Mouse (Mus musculus) forebrain, embryonic 13.5 days (tissue): ENCODE measurements at regions not wholly inside any gene's neighbourhood (a gene's known extent, or its start where the extent isn't known, plus 50 kb on each side); places are given as distances from the start of the nearest gene placed in this dataset.
A peak's percentile ranks its signal among the peaks of the same experiment; 100 is the strongest.

ENCODE experiments used
- ATAC-seq: fragments of 200-750 bp; cut with Nextera tagmentation; 2 replicates; pipeline ENCODE4 v1.8.0; 2017
- H3K27ac ChIP-seq: fragments of 300-500 bp; sonication (generic); 2 replicates; pipeline ENCODE4 v1.5.1; 2015; ENCODE audit warnings: inconsistent platforms, mild to moderate bottlenecking, moderate library complexity
- H3K27me3 ChIP-seq: fragments of 300-500 bp; sonication (generic); 2 replicates; pipeline ENCODE4 v1.6.1; 2015; ENCODE audit warnings: mild to moderate bottlenecking, inconsistent platforms
- H3K36me3 ChIP-seq: fragments of 300-500 bp; sonication (generic); 2 replicates; pipeline ENCODE4 v1.6.1; 2015; ENCODE audit warnings: mild to moderate bottlenecking, inconsistent platforms; ENCODE audit not compliant: poor library complexity, severe bottlenecking
- H3K4me1 ChIP-seq: fragments of 300-500 bp; sonication (generic); 2 replicates; pipeline ENCODE4 v1.6.1; 2015; ENCODE audit warnings: inconsistent platforms
- H3K4me2 ChIP-seq: fragments of 300-500 bp; sonication (generic); 2 replicates; pipeline ENCODE4 v1.6.1; 2015; ENCODE audit warnings: inconsistent platforms, mild to moderate bottlenecking, moderate library complexity
- H3K4me3 ChIP-seq: fragments of 300-500 bp; sonication (generic); 2 replicates; pipeline ENCODE4 v1.5.1; 2015; ENCODE audit warnings: mild to moderate bottlenecking, inconsistent platforms
- H3K9ac ChIP-seq: fragments of 300-500 bp; sonication (generic); 2 replicates; pipeline ENCODE4 v1.6.1; 2015; ENCODE audit warnings: mild to moderate bottlenecking, inconsistent platforms
- H3K9me3 ChIP-seq: fragments of 300-500 bp; sonication (generic); replicated peaks from 2 replicates; pipeline ENCODE4 v1.6.1; 2016; ENCODE audit warnings: inconsistent platforms
- WGBS: fragments of 180-500 bp; shearing (Covaris S2); methylation state at CpG from one replicate; pipeline ENCODE4 v1.1.7; 2015; 5-methylcytosine and 5-hydroxymethylcytosine counted together

GRCm38 (mm10) chr8:96174996-96175395 lies 286.6 kb upstream of the Got2 start:
- 0 out of 2 replicates have a peak, but pooled peaks cover 10% of the 10 kb centered on the region for H3K4me1 ChIP-seq
- H3K4me2 ChIP-seq: no peak overlapping the region
- no peak overlapping the region for H3K9ac ChIP-seq
- H3K36me3 ChIP-seq: no peaks in the 10 kb centered on the region
- H3K4me3 ChIP-seq: no peak overlapping the region
- no peak overlapping the region for H3K27ac ChIP-seq
- 63% methylated on average over 5 of the region's 5 CpGs for WGBS
- ATAC-seq: peak; percentile 88
- H3K9me3 ChIP-seq: peaks cover 3% of the 10 kb centered on the region; the same call in 1 of the 2 replicates
- no peaks in the 10 kb centered on the region for H3K27me3 ChIP-seq

GRCm38 (mm10) chr8:96164933-96165332 lies 276.6 kb upstream of the Got2 start:
- Histone ChIP-seq H3K4me1 (no peaks in the 10 kb centered on the region), H3K27me3 (no peaks in the 10 kb centered on the region), H3K4me3 (no peak overlapping the region), H3K9ac (no peak overlapping the region), H3K9me3 (no peaks in the 10 kb centered on the region), H3K27ac (no peak overlapping the region), H3K36me3 (no peaks in the 10 kb centered on the region), H3K4me2 (no peak overlapping the region)
- no peak for ATAC-seq
- WGBS: 97% methylated on average over 8 of the region's 8 CpGs

- Histone ChIP-seq H3K4me2 (no peak overlapping the region), H3K9ac (no peak overlapping the region), H3K36me3 (no peaks in the 10 kb centered on the region), H3K27me3 (no peaks in the 10 kb centered on the region), H3K27ac (no peak overlapping the region), H3K4me1 (no peaks in the 10 kb centered on the region), H3K4me3 (no peak overlapping the region), H3K9me3 (no peaks in the 10 kb centered on the region)
- WGBS: 56% methylated on average over 6 of the region's 6 CpGs
- ATAC-seq: peak; percentile 72
Measured at GRCm38 (mm10) chr8:96159899-96160298, 271.6 kb upstream of the Got2 start.

- WGBS: 46% methylated on average over 12 of the region's 12 CpGs
- H3K27me3 ChIP-seq: no peaks in the 10 kb centered on the region
- no peak overlapping the region for H3K9ac ChIP-seq
- no peaks in the 10 kb centered on the region for H3K4me1 ChIP-seq
- no peaks in the 10 kb centered on the region for H3K36me3 ChIP-seq
- no peak overlapping the region for H3K27ac ChIP-seq
- no peaks in the 10 kb centered on the region for H3K9me3 ChIP-seq
- ATAC-seq: no peak
- no peak overlapping the region for H3K4me3 ChIP-seq
- no peak overlapping the region for H3K4me2 ChIP-seq
Measured at GRCm38 (mm10) chr8:96152496-96153250, 264.3 kb upstream of the Got2 start.

- WGBS: 84% methylated on average over 10 of the region's 10 CpGs
- H3K4me2 ChIP-seq: no peak overlapping the region
- ATAC-seq: no peak
- H3K9me3 ChIP-seq: no peaks in the 10 kb centered on the region
- no peak overlapping the region for H3K4me3 ChIP-seq
- no peaks in the 10 kb centered on the region for H3K36me3 ChIP-seq
- H3K27ac ChIP-seq: no peak overlapping the region
- H3K27me3 ChIP-seq: no peaks in the 10 kb centered on the region
- H3K9ac ChIP-seq: no peak overlapping the region
- H3K4me1 ChIP-seq: no peaks in the 10 kb centered on the region
Measured at GRCm38 (mm10) chr8:96152056-96152455, 263.7 kb upstream of the Got2 start.

GRCm38 (mm10) chr8:96151065-96151472 lies 262.7 kb upstream of the Got2 start:
- Histone ChIP-seq H3K4me2 (no peak overlapping the region), H3K27me3 (no peaks in the 10 kb centered on the region), H3K4me3 (no peak overlapping the region), H3K36me3 (no peaks in the 10 kb centered on the region), H3K9ac (no peak overlapping the region), H3K4me1 (no peaks in the 10 kb centered on the region), H3K27ac (no peak overlapping the region), H3K9me3 (no peaks in the 10 kb centered on the region)
- no peak for ATAC-seq
- 83% methylated on average over 16 of the region's 16 CpGs for WGBS

GRCm38 (mm10) chr8:96132183-96132582 lies 243.8 kb upstream of the Got2 start:
- WGBS: 28% methylated on average over 5 of the region's 5 CpGs
- Histone ChIP-seq H3K4me2 (no peak overlapping the region), H3K9me3 (no peaks in the 10 kb centered on the region), H3K27ac (no peak overlapping the region), H3K4me3 (no peak overlapping the region), H3K4me1 (no peaks in the 10 kb centered on the region), H3K36me3 (no peaks in the 10 kb centered on the region), H3K9ac (no peak overlapping the region), H3K27me3 (no peaks in the 10 kb centered on the region)
- ATAC-seq: no peak

- Histone ChIP-seq H3K27me3 (no peaks in the 10 kb centered on the region), H3K36me3 (no peaks in the 10 kb centered on the region), H3K9me3 (no peaks in the 10 kb centered on the region), H3K27ac (no peak overlapping the region), H3K4me1 (no peaks in the 10 kb centered on the region), H3K9ac (no peak overlapping the region), H3K4me3 (no peak overlapping the region), H3K4me2 (no peak overlapping the region)
- no peak for ATAC-seq
- 82% methylated on average over 2 of the region's 2 CpGs for whole genome bisulfite sequencing
Measured at GRCm38 (mm10) chr8:96128329-96128728, 240.0 kb upstream of the Got2 start.

GRCm38 (mm10) chr8:96100817-96101216 lies 212.5 kb upstream of the Got2 start:
- Histone ChIP-seq H3K9ac (no peak overlapping the region), H3K36me3 (no peaks in the 10 kb centered on the region), H3K27me3 (no peaks in the 10 kb centered on the region), H3K4me3 (no peak overlapping the region), H3K4me2 (no peak overlapping the region), H3K9me3 (no peaks in the 10 kb centered on the region), H3K27ac (no peak overlapping the region), H3K4me1 (peaks cover 5% of the 10 kb centered on the region; the same call in 1 of the 2 replicates)
- no peak for ATAC-seq
- WGBS: 84% methylated on average over 5 of the region's 5 CpGs

GRCm38 (mm10) chr8:96092931-96093330 lies 204.6 kb upstream of the Got2 start:
- H3K9ac ChIP-seq: no peak overlapping the region
- no peaks in the 10 kb centered on the region for H3K36me3 ChIP-seq
- no peaks in the 10 kb centered on the region for H3K4me1 ChIP-seq
- no peaks in the 10 kb centered on the region for H3K27me3 ChIP-seq
- H3K4me2 ChIP-seq: no peak overlapping the region
- ATAC-seq: no peak
- no peaks in the 10 kb centered on the region for H3K9me3 ChIP-seq
- H3K27ac ChIP-seq: no peak overlapping the region
- WGBS: 97% methylated on average over 3 of the region's 3 CpGs
- no peak overlapping the region for H3K4me3 ChIP-seq

- Histone ChIP-seq H3K9me3 (no peaks in the 10 kb centered on the region), H3K4me1 (no peaks in the 10 kb centered on the region), H3K4me3 (no peak overlapping the region), H3K36me3 (no peaks in the 10 kb centered on the region), H3K4me2 (no peak overlapping the region), H3K9ac (no peak overlapping the region), H3K27me3 (no peaks in the 10 kb centered on the region), H3K27ac (no peak overlapping the region)
- no peak for ATAC-seq
- 89% methylated on average over 1 of the region's 1 CpGs for WGBS
Measured at GRCm38 (mm10) chr8:96090231-96090630, 201.9 kb upstream of the Got2 start.

GRCm38 (mm10) chr8:96068306-96068705 lies 180.0 kb upstream of the Got2 start:
- Histone ChIP-seq H3K27ac (no peak overlapping the region), H3K9ac (no peak overlapping the region), H3K9me3 (no peaks in the 10 kb centered on the region), H3K36me3 (no peaks in the 10 kb centered on the region), H3K4me1 (no peaks in the 10 kb centered on the region), H3K27me3 (no peaks in the 10 kb centered on the region), H3K4me2 (no peak overlapping the region), H3K4me3 (no peak overlapping the region)
- no peak for ATAC-seq
- WGBS: 81% methylated on average over 5 of the region's 5 CpGs

- no peaks in the 10 kb centered on the region for H3K36me3 ChIP-seq
- H3K9me3 ChIP-seq: no peaks in the 10 kb centered on the region
- no peak overlapping the region for H3K9ac ChIP-seq
- no peak overlapping the region for H3K27ac ChIP-seq
- WGBS: 15% methylated on average over 3 of the region's 3 CpGs
- no peak overlapping the region for H3K4me3 ChIP-seq
- no peaks in the 10 kb centered on the region for H3K27me3 ChIP-seq
- peaks cover 9% of the 10 kb centered on the region; the same call in 1 of the 2 replicates for H3K4me1 ChIP-seq
- peak; percentile 55; the same call in 1 of the 2 replicates for ATAC-seq
- no peak overlapping the region for H3K4me2 ChIP-seq
Measured at GRCm38 (mm10) chr8:96047686-96048085, 159.3 kb upstream of the Got2 start.
